Mouse (Mus musculus): ENCODE measurements around the gene Rdh9. TPM values are rescaled to one million over a fixed set of nuclear protein-coding genes. Genes with fewer than 3 reads are reported as not detected.

Rdh9 gene
- total and polyA plus RNA-seq, 3 experiments: 0.04 TPM; not detected in 2

DNA sequence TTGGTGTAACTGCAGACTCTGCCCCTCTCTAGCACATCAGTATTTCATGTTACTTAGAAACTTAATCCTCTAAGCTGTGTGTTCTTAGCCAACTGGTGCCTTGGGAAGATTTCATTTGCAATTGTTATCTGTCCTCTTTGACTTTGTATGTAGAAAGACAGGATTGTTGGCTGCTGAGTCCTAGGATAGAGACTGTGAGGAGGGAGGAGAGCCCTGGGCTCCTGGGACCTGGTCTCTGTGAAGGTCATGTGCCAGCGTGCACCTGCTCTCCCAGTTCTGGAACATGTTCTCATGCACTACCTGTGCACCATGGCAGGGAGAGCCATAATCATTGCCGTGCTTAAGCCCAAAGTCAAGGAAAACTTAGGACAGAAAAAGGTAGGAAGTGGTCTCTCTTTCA, 25.4 kb downstream of the Rdh9 start:
- H3K9ac ChIP-seq (ENCODE audit: control insufficient read depth, low read depth, low read length, poor library complexity, severe bottlenecking): no peak overlapping the region
- no peak overlapping the region for H3K4me3 ChIP-seq (ENCODE audit: control insufficient read depth in 1 of 2, insufficient read depth in 1 of 2, low read depth in 2 of 2, low read length in 2 of 2)
- no peaks in the 10 kb centered on the region for H3K9me3 ChIP-seq (replicated peaks; ENCODE audit: insufficient read depth, low read length)
- H3K79me2 ChIP-seq (ENCODE audit: control insufficient read depth, insufficient read depth, low read length, poor library complexity): no peaks in the 10 kb centered on the region
- no peaks in the 10 kb centered on the region for H3K36me3 ChIP-seq (ENCODE audit: control insufficient read depth in 1 of 2, insufficient read depth in 2 of 2, low read length in 2 of 2)
- no peaks in the 10 kb centered on the region for H3K4me1 ChIP-seq (ENCODE audit: control insufficient read depth in 1 of 2, insufficient read depth in 2 of 2, low read length in 2 of 2)
- DNase-seq (ENCODE audit: low read depth, low spot score): no peak
- TF ChIP-seq MXI1 (IDR thresholded peaks at IDR 0.05; ENCODE audit: low read depth, low read length) (no peak), RCOR1 (IDR thresholded peaks at IDR 0.05; ENCODE audit: low read depth, low read length) (no peak), MAX (IDR thresholded peaks at IDR 0.05; ENCODE audit: low read length) (no peak), RAD21 (IDR thresholded peaks at IDR 0.05; ENCODE audit: low read depth, low read length) (no peak), TBP (IDR thresholded peaks at IDR 0.05; ENCODE audit: low read depth, low read length) (no peak), ZMIZ1 (IDR thresholded peaks at IDR 0.05; ENCODE audit: low read depth, low read length) (no peak), JUND (IDR thresholded peaks at IDR 0.05; ENCODE audit: low read depth, low read length) (no peak), KAT2A (conservative IDR thresholded peaks at IDR 0.05; ENCODE audit: low read depth, low read length) (no peak), USF2 (IDR thresholded peaks at IDR 0.05; ENCODE audit: borderline replicate concordance in 1 of 2, insufficient read depth in 1 of 2, low read depth in 1 of 2, low read length in 2 of 2) (no peak), BHLHE40 (IDR thresholded peaks at IDR 0.05; ENCODE audit: borderline replicate concordance, low read depth, low read length) (no peak), MYB (IDR thresholded peaks at IDR 0.05; ENCODE audit: low read depth, low read length) (no peak), GATA1 (IDR thresholded peaks at IDR 0.05; ENCODE audit: low read depth, low read length) (no peak), MAZ (IDR thresholded peaks at IDR 0.05; ENCODE audit: low read depth, low read length) (no peak), TAL1 (IDR thresholded peaks at IDR 0.05; ENCODE audit: low read length) (no peak), SMC3 (IDR thresholded peaks at IDR 0.05; ENCODE audit: low read depth, low read length) (no peak), SIN3A (IDR thresholded peaks at IDR 0.05; ENCODE audit: low read length) (no peak), ETS1 (IDR thresholded peaks at IDR 0.05; ENCODE audit: low read depth, low read length) (no peak)
- H3K27me3 ChIP-seq (ENCODE audit: control insufficient read depth in 1 of 2, insufficient read depth in 2 of 2, low read length in 2 of 2): no peaks in the 10 kb centered on the region
- no peak overlapping the region for H3K27ac ChIP-seq (ENCODE audit: control insufficient read depth, low read depth, low read length)

DNA sequence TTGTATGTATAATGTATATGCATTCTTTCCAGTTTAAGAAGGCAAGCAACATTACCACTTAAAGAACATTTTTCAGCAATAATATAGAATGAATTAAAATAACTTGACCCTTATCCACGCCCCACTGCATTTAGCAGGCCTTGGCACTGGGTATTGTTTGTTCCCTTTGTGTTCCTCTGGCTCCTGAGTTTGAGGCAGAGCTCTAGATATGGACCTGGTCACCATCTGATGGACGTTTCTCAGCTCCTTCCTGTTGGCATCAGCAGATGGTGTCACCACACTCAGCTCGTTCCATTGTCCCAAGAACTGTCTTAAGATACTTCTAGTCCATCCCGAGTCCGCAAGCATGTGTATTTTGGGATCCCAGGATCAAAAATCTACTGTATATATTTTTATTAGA, 26.1 kb downstream of the Rdh9 start:
- TF ChIP-seq ETS1 (IDR thresholded peaks at IDR 0.05; ENCODE audit: low read depth, low read length): no peak
- no peak for TF ChIP-seq MEF2A (IDR thresholded peaks at IDR 0.05; ENCODE audit: extremely low read depth, insufficient replicate concordance, low read depth, low read length, poor library complexity, severe bottlenecking)
- Histone ChIP-seq H3K4me1 (ENCODE audit: control insufficient read depth in 1 of 2, insufficient read depth in 2 of 2, low read length in 2 of 2) (no peaks in the 10 kb centered on the region), H3K27me3 (ENCODE audit: control insufficient read depth in 1 of 2, insufficient read depth in 2 of 2, low read length in 2 of 2) (no peaks in the 10 kb centered on the region), H3K4me3 (ENCODE audit: control insufficient read depth in 1 of 2, insufficient read depth in 1 of 2, low read depth in 2 of 2, low read length in 2 of 2) (no peak overlapping the region), H3K9ac (ENCODE audit: control insufficient read depth, low read depth, low read length, poor library complexity, severe bottlenecking) (no peak overlapping the region), H3K27ac (ENCODE audit: control insufficient read depth, low read depth, low read length) (no peak overlapping the region), H3K9me3 (replicated peaks; ENCODE audit: insufficient read depth, low read length) (no peaks in the 10 kb centered on the region), H3K79me2 (ENCODE audit: control insufficient read depth, insufficient read depth, low read length, poor library complexity) (no peaks in the 10 kb centered on the region), H3K36me3 (ENCODE audit: control insufficient read depth in 1 of 2, insufficient read depth in 2 of 2, low read length in 2 of 2) (no peaks in the 10 kb centered on the region)
- DNase-seq (ENCODE audit: low read depth, low spot score): no peak

Measured in MEL (cell line).